Mouse (Mus musculus): Measurements from ENCODE around the gene Snx6.

DNA sequence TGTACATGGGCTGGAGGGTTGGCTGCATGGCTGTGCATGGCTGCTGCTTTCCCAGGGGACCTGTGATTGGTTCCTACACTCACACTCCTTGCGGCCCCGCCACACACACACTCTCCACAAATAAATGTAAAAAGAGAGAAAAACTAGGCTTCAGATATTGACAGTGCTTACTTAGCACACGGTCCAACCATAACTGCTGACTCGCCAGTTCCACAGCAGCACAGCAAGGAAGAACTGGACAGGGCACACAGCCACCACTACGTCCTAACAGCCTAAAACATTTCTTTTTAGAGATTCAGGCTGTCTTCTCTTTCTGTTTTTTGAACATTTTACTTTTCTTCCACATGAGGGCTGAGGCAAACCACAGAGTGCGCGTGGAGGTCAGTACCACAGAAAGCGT lies 4.0 kb downstream of the Snx6 start:
- TF ChIP-seq CTCF (IDR thresholded peaks at IDR 0.05; ENCODE audit: control insufficient read depth, insufficient read depth, insufficient replicate concordance, low read depth, low read length) (no peak), POLR2A (IDR thresholded peaks at IDR 0.05; ENCODE audit: control insufficient read depth, low read depth, low read length) (no peak)
